Mouse (Mus musculus) intestine, embryonic 16.5 days (tissue): ENCODE data around the gene Uqcr11. TPM values are rescaled to one million over a fixed set of nuclear protein-coding genes. Genes with fewer than 3 reads are reported as not detected.
A peak's percentile ranks its signal among the peaks of the same experiment; 100 is the strongest.

Source experiments
- ATAC-seq: fragments of 200-750 bp; cut with Nextera tagmentation; 2 replicates; pipeline ENCODE4 v1.8.0; 2017; ENCODE audit warnings: moderate TSS enrichment, moderate library complexity
- H3K27ac ChIP-seq: fragments of 300-500 bp; sonication (generic); 2 replicates; pipeline ENCODE4 v1.5.1; 2014; ENCODE audit warnings: mild to moderate bottlenecking, low read length
- H3K27me3 ChIP-seq: fragments of 300-500 bp; sonication (generic); replicated peaks from 2 replicates; pipeline ENCODE4 v1.6.1; 2014; ENCODE audit warnings: low read length, control low read depth, mixed read lengths; ENCODE audit not compliant: control insufficient read depth, insufficient read depth
- H3K36me3 ChIP-seq: fragments of 300-500 bp; sonication (generic); 2 replicates; pipeline ENCODE4 v1.6.1; 2014; ENCODE audit warnings: low read length, control low read depth; ENCODE audit not compliant: control insufficient read depth, insufficient read depth
- H3K4me1 ChIP-seq: fragments of 300-500 bp; sonication (generic); 2 replicates; pipeline ENCODE4 v1.6.1; 2014; ENCODE audit warnings: low read length, control low read depth, mixed read lengths; ENCODE audit not compliant: control insufficient read depth, insufficient read depth
- H3K4me2 ChIP-seq: fragments of 300-500 bp; sonication (generic); 2 replicates; pipeline ENCODE4 v1.6.1; 2014; ENCODE audit warnings: low read depth, low read length, control low read depth
- H3K4me3 ChIP-seq: fragments of 300-500 bp; sonication (generic); 2 replicates; pipeline ENCODE4 v1.5.1; 2014; ENCODE audit warnings: mild to moderate bottlenecking, low read length
- H3K9ac ChIP-seq: fragments of 300-500 bp; sonication (generic); 2 replicates; pipeline ENCODE4 v1.6.1; 2014; ENCODE audit warnings: low read depth, low read length
- H3K9me3 ChIP-seq: fragments of 300-500 bp; sonication (generic); 2 replicates; pipeline ENCODE4 v1.6.1; 2016; ENCODE audit warnings: low read length, control low read depth; ENCODE audit not compliant: control insufficient read depth
- WGBS: fragments of 180-500 bp; shearing (Covaris S2); extraction: QIAGEN DNeasy Blood & Tissue Kit; methylation state at CpG from one replicate; pipeline ENCODE4 v1.1.7; 2014; 5-methylcytosine and 5-hydroxymethylcytosine counted together
- polyA plus RNA-seq: library from polyadenylated mRNA; unstranded; fragments of >200 nt; fragmentation: Nextera tagmentation; extraction: Ambion mirVana; gene quantifications from 2 replicates; pipeline ENCODE4 v1.2.1, GENCODE M21; 2015

The Uqcr11 gene
- polyA plus RNA-seq, 1 experiment from 2014 or later, result 1,179 TPM

GRCm38 (mm10) chr10:80397524-80398173 is 9.0 kb downstream of the Uqcr11 start:
- peaks cover 23% of the 10 kb centered on the region for H3K4me1 ChIP-seq
- no peaks in the 10 kb centered on the region for H3K9me3 ChIP-seq
- no peaks in the 10 kb centered on the region for H3K27me3 ChIP-seq
- H3K9ac ChIP-seq, result peak overlapping the region; percentile 93
- H3K36me3 ChIP-seq, result peaks cover 30% of the 10 kb centered on the region
- ATAC-seq, result no peak
- WGBS, result 37% methylated on average over 8 of the region's 8 CpGs
- peak overlapping the region; percentile 60 for H3K27ac ChIP-seq
- H3K4me2 ChIP-seq, result peak overlapping the region; percentile 94
- H3K4me3 ChIP-seq, result peak overlapping the region; percentile 80

GRCm38 (mm10) chr10:80396822-80397523 is 9.7 kb downstream of the Uqcr11 start:
- Histone ChIP-seq H3K27me3 (no peaks in the 10 kb centered on the region), H3K9me3 (no peaks in the 10 kb centered on the region), H3K27ac (peak overlapping the region; percentile 29; the same call in 1 of the 2 replicates), H3K4me3 (peak overlapping the region; percentile 80), H3K4me1 (peaks cover 28% of the 10 kb centered on the region), H3K9ac (peak overlapping the region; percentile 93), H3K36me3 (peaks cover 34% of the 10 kb centered on the region), H3K4me2 (peak overlapping the region; percentile 94)
- 81% methylated on average over 11 of the region's 11 CpGs for WGBS
- no peak for ATAC-seq

DNA sequence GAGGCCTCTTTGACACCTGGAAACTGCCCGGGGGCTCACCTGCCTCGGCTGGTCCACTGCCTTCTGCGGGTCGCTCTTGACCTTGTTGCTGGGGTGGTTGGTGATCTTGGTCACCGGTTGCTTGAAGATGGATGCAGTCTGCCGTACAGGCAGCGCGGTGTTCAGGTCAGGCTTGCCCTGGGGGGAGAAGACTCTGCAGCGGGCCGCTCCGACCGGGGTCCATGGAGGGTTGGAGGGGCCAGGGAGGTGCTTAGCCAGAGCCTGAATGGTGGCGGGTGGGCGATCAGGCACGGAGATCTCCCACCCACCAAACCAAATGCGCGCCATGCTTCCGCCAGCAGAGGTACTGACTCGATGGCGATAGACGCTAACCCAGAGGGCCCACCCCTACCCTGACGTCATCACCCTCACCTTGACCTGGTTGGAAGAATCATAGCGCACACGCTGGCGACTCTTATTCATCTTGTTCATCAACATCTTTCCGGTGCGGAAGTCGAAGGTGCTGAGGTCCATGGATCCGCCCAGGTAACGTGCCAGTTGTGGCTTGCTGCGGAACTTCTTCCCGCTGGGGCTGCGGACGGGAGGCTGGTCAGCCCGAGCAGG is 11.5 kb downstream of the Uqcr11 start:
- H3K27ac ChIP-seq, result no peak overlapping the region
- H3K27me3 ChIP-seq, result no peaks in the 10 kb centered on the region
- peaks cover 38% of the 10 kb centered on the region for H3K36me3 ChIP-seq
- no peak overlapping the region for H3K4me3 ChIP-seq
- H3K9me3 ChIP-seq, result no peaks in the 10 kb centered on the region
- WGBS, result 94% methylated on average over 35 of the region's 35 CpGs
- peaks cover 26% of the 10 kb centered on the region for H3K4me1 ChIP-seq
- no peak overlapping the region for H3K4me2 ChIP-seq
- H3K9ac ChIP-seq, result no peak overlapping the region
- no peak for ATAC-seq

DNA sequence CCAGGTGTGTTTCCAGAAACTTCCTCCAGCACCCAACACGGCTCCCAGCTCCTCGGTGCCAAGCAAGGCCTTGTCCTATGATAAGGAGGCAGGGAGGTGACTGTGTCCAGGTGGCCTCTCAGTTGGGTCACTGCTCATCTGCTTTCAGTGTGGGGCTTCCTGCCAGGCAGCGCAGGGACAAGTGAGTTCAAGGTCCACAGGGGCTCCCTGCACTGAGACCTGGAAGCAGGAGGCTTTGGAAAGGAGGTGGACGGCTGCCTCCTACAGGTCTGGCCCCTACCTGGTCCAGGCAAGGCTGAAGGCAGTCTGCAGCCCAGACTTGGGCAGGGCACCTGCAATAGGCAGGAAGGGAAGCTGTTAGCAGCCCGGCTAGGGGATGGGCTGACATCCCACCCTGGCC is 13.9 kb downstream of the Uqcr11 start:
- peak overlapping the region; percentile 16; the same call in 1 of the 2 replicates for H3K9ac ChIP-seq
- no peaks in the 10 kb centered on the region for H3K27me3 ChIP-seq
- peak; percentile 26 for ATAC-seq
- H3K4me2 ChIP-seq, result no peak overlapping the region
- no peaks in the 10 kb centered on the region for H3K9me3 ChIP-seq
- H3K4me1 ChIP-seq, result peaks cover 29% of the 10 kb centered on the region
- 81% methylated on average over 5 of the region's 5 CpGs for WGBS
- H3K27ac ChIP-seq, result peak overlapping the region; percentile 55; the same call in 1 of the 2 replicates
- no peak overlapping the region for H3K4me3 ChIP-seq
- peaks cover 38% of the 10 kb centered on the region for H3K36me3 ChIP-seq

- Histone ChIP-seq H3K4me2 (no peak overlapping the region), H3K27ac (peak overlapping the region; percentile 45), H3K9ac (no peak overlapping the region), H3K27me3 (no peaks in the 10 kb centered on the region), H3K4me3 (no peak overlapping the region), H3K4me1 (peaks cover 19% of the 10 kb centered on the region), H3K36me3 (peaks cover 38% of the 10 kb centered on the region), H3K9me3 (no peaks in the 10 kb centered on the region)
- 73% methylated on average over 9 of the region's 9 CpGs for WGBS
- ATAC-seq, result no peak
Measured at GRCm38 (mm10) chr10:80390697-80391096, 15.9 kb downstream of the Uqcr11 start.

- Histone ChIP-seq H3K4me2 (no peak overlapping the region), H3K9me3 (no peaks in the 10 kb centered on the region), H3K9ac (no peak overlapping the region), H3K4me1 (peaks cover 34% of the 10 kb centered on the region), H3K27ac (no peak overlapping the region), H3K4me3 (no peak overlapping the region), H3K27me3 (no peaks in the 10 kb centered on the region), H3K36me3 (peaks cover 25% of the 10 kb centered on the region)
- WGBS, result 70% methylated on average over 4 of the region's 4 CpGs
- ATAC-seq, result no peak
Measured at GRCm38 (mm10) chr10:80389185-80389708, 17.4 kb downstream of the Uqcr11 start.

- Histone ChIP-seq H3K9ac (no peak overlapping the region), H3K4me3 (no peak overlapping the region; the same call in 1 of the 2 replicates), H3K9me3 (no peaks in the 10 kb centered on the region), H3K27ac (no peak overlapping the region; the same call in 1 of the 2 replicates), H3K4me1 (peaks cover 38% of the 10 kb centered on the region), H3K4me2 (no peak overlapping the region), H3K27me3 (no peaks in the 10 kb centered on the region), H3K36me3 (peaks cover 21% of the 10 kb centered on the region)
- ATAC-seq, result no peak
- 16% methylated on average over 2 of the region's 2 CpGs for WGBS
Measured at GRCm38 (mm10) chr10:80388731-80389130, 17.9 kb downstream of the Uqcr11 start.

DNA sequence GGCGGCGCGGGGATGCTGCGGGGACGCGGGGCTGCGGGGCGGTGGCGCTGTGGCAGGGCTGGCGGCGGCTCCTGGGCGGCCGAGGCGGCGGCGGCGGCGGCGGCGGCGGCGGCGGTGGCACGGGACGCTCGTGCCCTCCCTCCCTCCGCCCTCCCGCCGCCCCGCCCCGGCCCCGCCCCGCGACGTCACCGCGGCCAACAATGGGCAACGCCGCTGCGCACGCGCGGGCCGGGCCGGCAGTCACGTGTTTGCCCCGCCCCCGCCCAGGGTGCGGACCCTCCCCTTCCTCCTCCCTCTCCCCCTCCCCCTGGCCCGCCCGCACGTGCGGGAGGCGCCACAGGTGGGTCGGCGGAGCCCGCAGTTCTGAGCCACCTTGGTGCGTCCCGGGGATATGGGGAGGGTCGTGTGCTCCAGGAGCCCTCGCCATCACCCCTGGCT is 19.1 kb downstream of the Uqcr11 start, which contains the start of gene Mex3d:
Mex3d (minus strand) TSS at position 138 of the 438 bp plus-strand sequence.
- H3K4me1 ChIP-seq, result peaks cover 39% of the 10 kb centered on the region
- H3K9me3 ChIP-seq, result no peaks in the 10 kb centered on the region
- WGBS, result 0% methylated on average over 10 of the region's 61 CpGs
- no peaks in the 10 kb centered on the region for H3K27me3 ChIP-seq
- peaks cover 10% of the 10 kb centered on the region for H3K36me3 ChIP-seq
- peak; percentile 43 for ATAC-seq
- H3K4me2 ChIP-seq, result peak within 1 kb of the TSS; percentile 93
- H3K4me3 ChIP-seq, result peak within 1 kb of the TSS; percentile 83
- peak within 1 kb of the TSS; percentile 82 for H3K27ac ChIP-seq
- peak within 1 kb of the TSS; percentile 91 for H3K9ac ChIP-seq
